Mouse (Mus musculus) heart, adult 2 months (tissue): ENCODE data around the gene Mlf2.

Experiments used
- CTCF ChIP-seq: fragments of 200-600 bp; IDR thresholded peaks from 2 replicates; pipeline ENCODE4 v1.8.1; 2022; ENCODE audit warnings: antibody characterized with exemption, mild to moderate bottlenecking, moderate library complexity
- POLR2A ChIP-seq: fragments of 200-500 bp; IDR thresholded peaks from 2 replicates; pipeline ENCODE4 v1.6.1; 2011; ENCODE audit warnings: mild to moderate bottlenecking, low read depth, low read length, control low read depth; ENCODE audit not compliant: insufficient read depth

DNA sequence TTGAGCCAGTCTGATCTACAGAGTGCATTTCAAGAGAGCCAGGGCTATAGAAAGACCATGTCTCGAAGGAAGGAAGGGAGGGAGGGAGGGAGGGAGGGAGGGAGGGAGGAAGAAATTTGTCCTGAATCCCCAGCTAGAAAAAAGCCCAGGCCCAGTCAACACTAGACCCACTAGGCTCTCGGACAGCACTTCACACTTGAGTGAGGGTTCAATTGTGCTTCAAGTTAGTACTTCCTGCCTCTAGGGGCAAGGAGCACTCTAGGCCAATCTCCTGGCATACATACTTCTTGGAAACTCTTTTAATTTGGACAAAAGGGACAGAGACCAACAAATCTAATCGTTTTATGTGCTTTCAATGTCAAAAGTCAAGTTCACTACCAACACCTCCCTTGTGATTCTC is 26.9 kb downstream of the Mlf2 start:
- TF ChIP-seq CTCF, result no peak
- TF ChIP-seq POLR2A, result no peak
